Mouse (Mus musculus) midbrain, embryonic 11.5 days (tissue): ENCODE measurements around the gene Pfkfb3. TPM values are rescaled to one million over a fixed set of nuclear protein-coding genes. Genes with fewer than 3 reads are reported as not detected.

Source experiments
- ATAC-seq: fragments of 200-750 bp; cut with Nextera tagmentation; 2 replicates; pipeline ENCODE4 v1.8.0; 2017; ENCODE audit warnings: moderate TSS enrichment, moderate library complexity; ENCODE audit not compliant: low FRiP score
- DNase-seq: peaks from one replicate; pipeline ENCODE4 v3.0.0; 2015; ENCODE audit warnings: low spot score; ENCODE audit errors: missing footprints
- H3K27ac ChIP-seq: fragments of 300-500 bp; sonication (generic); 2 replicates; pipeline ENCODE4 v1.5.1; 2014; ENCODE audit warnings: low read depth, low read length
- H3K27me3 ChIP-seq: fragments of 300-500 bp; sonication (generic); 2 replicates; pipeline ENCODE4 v1.6.1; 2014; ENCODE audit warnings: mild to moderate bottlenecking, low read length, moderate library complexity, mixed read lengths; ENCODE audit not compliant: control insufficient read depth, insufficient read depth
- H3K36me3 ChIP-seq: fragments of 300-500 bp; sonication (generic); 2 replicates; pipeline ENCODE4 v1.6.1; 2014; ENCODE audit warnings: mild to moderate bottlenecking, low read length, moderate library complexity, mixed read lengths; ENCODE audit not compliant: control insufficient read depth, insufficient read depth
- H3K4me1 ChIP-seq: fragments of 300-500 bp; sonication (generic); 2 replicates; pipeline ENCODE4 v1.6.1; 2014; ENCODE audit warnings: low read length; ENCODE audit not compliant: control insufficient read depth, insufficient read depth
- H3K4me2 ChIP-seq: fragments of 300-500 bp; sonication (generic); 2 replicates; pipeline ENCODE4 v1.6.1; 2014; ENCODE audit warnings: mild to moderate bottlenecking, moderate library complexity
- H3K4me3 ChIP-seq: fragments of 300-500 bp; sonication (generic); 2 replicates; pipeline ENCODE4 v1.5.1; 2014; ENCODE audit warnings: low read depth, low read length
- H3K9ac ChIP-seq: fragments of 300-500 bp; sonication (generic); 2 replicates; pipeline ENCODE4 v1.6.1; 2014; ENCODE audit warnings: low read length
- H3K9me3 ChIP-seq: fragments of 300-500 bp; sonication (generic); 2 replicates; pipeline ENCODE4 v1.6.1; 2016; ENCODE audit warnings: low read length; ENCODE audit not compliant: control insufficient read depth
- WGBS: fragments of 180-500 bp; shearing (Covaris S2); extraction: QIAGEN DNeasy Blood & Tissue Kit; methylation state at CpG from one replicate; pipeline ENCODE4 v1.1.7; 2014; 5-methylcytosine and 5-hydroxymethylcytosine counted together
- polyA plus RNA-seq: library from polyadenylated mRNA; unstranded; fragments of >200 nt; fragmentation: Nextera tagmentation; extraction: Ambion mirVana; gene quantifications from 2 replicates; pipeline ENCODE4 v1.2.1, GENCODE M21; 2014

Gene Pfkfb3
- 13.8 TPM in 2 replicates for polyA plus RNA-seq

- peak; percentile 97 for DNase-seq
- H3K27ac ChIP-seq: no peak within 1 kb of the TSS
- ATAC-seq: peak; percentile 88
- peak within 1 kb of the TSS; percentile 38 for H3K4me3 ChIP-seq
- peaks cover 10% of the 10 kb centered on the region for H3K4me1 ChIP-seq
- 2% methylated on average over 63 of the region's 67 CpGs for WGBS
- H3K9ac ChIP-seq: peak within 1 kb of the TSS; percentile 56
- no peaks in the 10 kb centered on the region for H3K36me3 ChIP-seq
- H3K9me3 ChIP-seq: no peaks in the 10 kb centered on the region
- H3K27me3 ChIP-seq: peaks cover 18% of the 10 kb centered on the region
- H3K4me2 ChIP-seq: peak within 1 kb of the TSS; percentile 79
Observed at GRCm38 (mm10) chr2:11553471-11554400, at the start of gene Pfkfb3. Gene Pfkfb3 (minus strand): TSS chr2:11554077.

- Histone ChIP-seq H3K4me3 (peak overlapping the region; percentile 94), H3K27ac (peak overlapping the region; percentile 48; the same call in 1 of the 2 replicates), H3K27me3 (no peaks in the 10 kb centered on the region), H3K9ac (peak overlapping the region; percentile 97), H3K4me2 (peak overlapping the region; percentile 82), H3K4me1 (peaks cover 6% of the 10 kb centered on the region), H3K36me3 (peaks cover 11% of the 10 kb centered on the region), H3K9me3 (no peaks in the 10 kb centered on the region)
- peak; percentile 99 for ATAC-seq
- WGBS: 1% methylated on average over 76 of the region's 78 CpGs
- DNase-seq: peak; percentile 99
Observed at GRCm38 (mm10) chr2:11602506-11603489, 48.9 kb upstream of the Pfkfb3 start.

DNA sequence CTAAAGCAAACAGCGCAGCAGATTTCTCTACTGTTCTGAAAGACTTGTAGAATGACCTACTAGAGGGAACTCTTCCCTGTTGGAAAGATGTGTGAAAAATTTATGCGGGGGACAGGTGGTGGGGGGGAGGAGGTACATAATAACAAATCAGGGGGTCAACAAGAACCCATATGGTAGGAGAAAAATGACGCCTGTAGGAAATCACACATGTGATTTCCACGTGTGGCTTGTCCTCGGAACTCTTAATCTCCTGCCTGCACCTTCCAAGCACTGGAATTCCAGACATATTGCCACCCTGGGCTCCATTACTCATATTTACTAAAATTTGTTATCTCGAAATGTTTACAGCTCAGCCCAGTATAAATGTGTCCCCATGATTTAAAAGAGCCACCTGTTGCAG lies 47.9 kb upstream of the Pfkfb3 start:
- WGBS: 83% methylated on average over 6 of the region's 6 CpGs
- Histone ChIP-seq H3K4me1 (peaks cover 6% of the 10 kb centered on the region), H3K9me3 (no peaks in the 10 kb centered on the region), H3K27me3 (no peaks in the 10 kb centered on the region), H3K4me2 (peak overlapping the region; percentile 82), H3K27ac (no peak overlapping the region), H3K36me3 (peaks cover 13% of the 10 kb centered on the region), H3K4me3 (peak overlapping the region; percentile 94), H3K9ac (peak overlapping the region; percentile 97)
- ATAC-seq (no peak), DNase-seq (no peak)

- H3K27ac ChIP-seq: no peak overlapping the region
- H3K4me3 ChIP-seq: no peak overlapping the region
- no peak overlapping the region for H3K9ac ChIP-seq
- 98% methylated on average over 7 of the region's 7 CpGs for WGBS
- H3K9me3 ChIP-seq: no peaks in the 10 kb centered on the region
- H3K36me3 ChIP-seq: peaks cover 32% of the 10 kb centered on the region
- DNase-seq (no peak), ATAC-seq (no peak)
- H3K4me1 ChIP-seq: peaks cover 6% of the 10 kb centered on the region
- H3K4me2 ChIP-seq: no peak overlapping the region
- no peaks in the 10 kb centered on the region for H3K27me3 ChIP-seq
Observed at GRCm38 (mm10) chr2:11597906-11598305, 44.0 kb upstream of the Pfkfb3 start.

- WGBS: 86% methylated on average over 2 of the region's 2 CpGs
- no peaks in the 10 kb centered on the region for H3K27me3 ChIP-seq
- H3K9ac ChIP-seq: no peak overlapping the region
- no peaks in the 10 kb centered on the region for H3K9me3 ChIP-seq
- H3K4me3 ChIP-seq: no peak overlapping the region
- DNase-seq (no peak), ATAC-seq (no peak)
- no peak overlapping the region for H3K4me2 ChIP-seq
- no peak overlapping the region for H3K27ac ChIP-seq
- peaks cover under 1% of the 10 kb centered on the region for H3K4me1 ChIP-seq
- peaks cover 33% of the 10 kb centered on the region for H3K36me3 ChIP-seq
Observed at GRCm38 (mm10) chr2:11596690-11597089, 42.8 kb upstream of the Pfkfb3 start.

- no peaks in the 10 kb centered on the region for H3K9me3 ChIP-seq
- H3K4me3 ChIP-seq: no peak overlapping the region
- H3K9ac ChIP-seq: no peak overlapping the region
- DNase-seq (no peak), ATAC-seq (no peak)
- no peaks in the 10 kb centered on the region for H3K4me1 ChIP-seq
- 93% methylated on average over 4 of the region's 4 CpGs for WGBS
- H3K27me3 ChIP-seq: no peaks in the 10 kb centered on the region
- no peak overlapping the region for H3K27ac ChIP-seq
- H3K4me2 ChIP-seq: no peak overlapping the region
- H3K36me3 ChIP-seq: peaks cover 32% of the 10 kb centered on the region
Observed at GRCm38 (mm10) chr2:11587996-11588395, 34.1 kb upstream of the Pfkfb3 start.

DNA sequence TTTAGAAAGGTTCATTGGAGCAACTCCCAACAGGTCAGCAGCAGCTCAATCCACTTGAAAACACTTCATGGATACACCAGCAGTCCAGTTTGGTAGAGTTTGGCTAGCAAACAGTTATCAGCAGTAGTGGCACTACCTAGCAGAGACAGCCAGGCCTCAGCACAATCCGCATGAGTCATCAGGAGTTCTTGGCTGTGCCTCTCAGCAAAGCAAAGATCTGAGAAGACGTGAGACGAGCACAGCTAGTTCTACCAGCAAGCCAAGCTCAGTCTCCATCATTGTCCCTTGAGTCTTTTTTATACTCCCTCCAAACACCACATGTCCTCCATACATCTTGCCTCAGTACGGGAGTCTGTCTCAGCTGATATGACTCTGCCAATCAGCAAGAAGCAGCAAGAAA lies 25.5 kb upstream of the Pfkfb3 start:
- H3K9ac ChIP-seq: no peak overlapping the region
- no peaks in the 10 kb centered on the region for H3K4me1 ChIP-seq
- H3K4me2 ChIP-seq: no peak overlapping the region
- no peak overlapping the region for H3K27ac ChIP-seq
- no peak overlapping the region for H3K4me3 ChIP-seq
- H3K27me3 ChIP-seq: no peaks in the 10 kb centered on the region
- ATAC-seq (no peak), DNase-seq (no peak)
- no peaks in the 10 kb centered on the region for H3K9me3 ChIP-seq
- WGBS: 89% methylated on average over 4 of the region's 4 CpGs
- 0 out of 2 replicates have a peak, but pooled peaks cover 3% of the 10 kb centered on the region for H3K36me3 ChIP-seq

DNA sequence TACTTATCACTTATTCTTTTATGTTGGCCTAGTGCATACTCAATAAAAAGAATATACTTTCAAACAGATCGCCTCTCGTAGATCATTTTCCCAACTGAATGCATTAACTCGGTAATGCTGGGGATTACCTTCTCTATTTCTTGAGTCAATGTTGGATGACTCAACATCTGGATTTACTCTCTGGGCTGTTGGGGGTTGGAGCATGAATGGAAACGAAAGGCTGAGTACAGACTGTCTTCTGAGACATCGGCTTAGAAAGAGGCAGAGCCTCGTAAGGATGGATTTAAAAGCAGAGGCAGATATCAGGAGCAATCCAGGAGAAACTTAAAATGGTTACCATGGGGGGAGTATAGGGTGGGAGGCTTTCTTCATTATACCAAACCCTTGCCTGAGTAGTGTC lies 24.3 kb upstream of the Pfkfb3 start:
- H3K27me3 ChIP-seq: no peaks in the 10 kb centered on the region
- H3K27ac ChIP-seq: no peak overlapping the region
- H3K9me3 ChIP-seq: no peaks in the 10 kb centered on the region
- H3K4me3 ChIP-seq: no peak overlapping the region
- ATAC-seq: no peak
- H3K4me2 ChIP-seq: no peak overlapping the region
- 92% methylated on average over 6 of the region's 6 CpGs for WGBS
- H3K4me1 ChIP-seq: no peaks in the 10 kb centered on the region
- no peak for DNase-seq
- H3K9ac ChIP-seq: no peak overlapping the region
- 0 out of 2 replicates have a peak, but pooled peaks cover 3% of the 10 kb centered on the region for H3K36me3 ChIP-seq
